Mouse (Mus musculus): ENCODE data around the gene Gm42715. TPM values are rescaled to one million over a fixed set of nuclear protein-coding genes. Genes with fewer than 3 reads are reported as not detected.
A peak's percentile ranks its signal among the peaks of the same experiment; 100 is the strongest.

Gene Gm42715
- polyA plus RNA-seq, 1 experiment from 2014 or later: 25.1 TPM

DNA sequence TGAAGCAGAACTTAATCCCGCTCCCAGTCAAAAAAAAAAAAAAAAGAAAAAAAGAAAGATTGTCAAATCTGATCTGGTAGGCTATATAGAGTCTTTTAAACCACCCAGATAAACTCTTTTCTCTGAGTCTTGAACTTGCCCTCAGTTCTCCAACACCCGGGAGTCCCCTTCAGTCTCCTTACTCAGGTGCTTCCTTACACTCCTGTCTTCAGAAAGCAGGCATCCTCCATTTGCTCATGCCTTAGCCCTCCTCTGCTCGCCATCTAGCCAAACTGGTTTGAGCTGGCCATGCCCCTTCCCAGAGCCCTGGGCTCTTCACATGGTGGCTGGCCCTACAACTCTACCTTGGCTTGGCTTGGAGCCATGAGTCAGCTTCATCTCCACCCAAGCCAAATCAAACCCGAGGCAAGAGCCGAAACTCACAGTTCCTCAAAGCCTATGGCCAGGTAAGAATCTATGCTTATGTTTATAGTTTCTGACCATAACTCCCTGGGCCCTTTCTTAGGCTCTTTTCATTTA lies 42.0 kb downstream of the Gm42715 start, which contains the start of gene Tmem265:
Gene Tmem265 (plus strand): TSS at position 51 of the 519 bp plus-strand sequence.
- WGBS: 87% methylated on average over 5 of the region's 5 CpGs

GRCm38 (mm10) chr7:127564381-127565150 lies 45.2 kb downstream of the Gm42715 start:
- Histone ChIP-seq H3K9me3 (ENCODE audit: control insufficient read depth, low read length) (no peaks in the 10 kb centered on the region), H3K36me3 (ENCODE audit: control insufficient read depth, insufficient read depth, low read length) (peaks cover 64% of the 10 kb centered on the region), H3K4me2 (replicated peaks; ENCODE audit: low read depth, low read length) (no peak overlapping the region), H3K4me3 (ENCODE audit: low read length) (no peak overlapping the region), H3K4me1 (ENCODE audit: control insufficient read depth, insufficient read depth, low read length) (no peaks in the 10 kb centered on the region; the same call in 1 of the 2 replicates), H3K27ac (ENCODE audit: low read depth, low read length) (no peak overlapping the region), H3K27me3 (ENCODE audit: control insufficient read depth, insufficient read depth, low read length) (no peaks in the 10 kb centered on the region), H3K9ac (ENCODE audit: low read depth, low read length) (no peak overlapping the region)
- 57% methylated on average over 6 of the region's 6 CpGs for WGBS
- 0 out of 2 replicates have a peak, but pooled peaks have one; percentile 61 for ATAC-seq (ENCODE audit: low FRiP score, low TSS enrichment)

More for the DNA sequence above, 42.0 kb downstream of the Gm42715 start, which contains the start of gene Tmem265:
- no peaks in the 10 kb centered on the region for H3K27me3 ChIP-seq (ENCODE audit: control insufficient read depth, insufficient read depth, low read length)
- ATAC-seq (ENCODE audit: low FRiP score, low TSS enrichment): no peak; the same call in 1 of the 2 replicates
- no peak within 1 kb of the TSS for H3K27ac ChIP-seq (ENCODE audit: low read depth, low read length)
- H3K4me3 ChIP-seq (ENCODE audit: low read length): no peak within 1 kb of the TSS
- peaks cover 72% of the 10 kb centered on the region for H3K36me3 ChIP-seq (ENCODE audit: control insufficient read depth, insufficient read depth, low read length)
- H3K4me1 ChIP-seq (ENCODE audit: control insufficient read depth, insufficient read depth, low read length): no peaks in the 10 kb centered on the region; the same call in 1 of the 2 replicates
- no peak within 1 kb of the TSS for H3K9ac ChIP-seq (ENCODE audit: low read depth, low read length)
- H3K4me2 ChIP-seq (replicated peaks; ENCODE audit: low read depth, low read length): no peak within 1 kb of the TSS
- no peaks in the 10 kb centered on the region for H3K9me3 ChIP-seq (ENCODE audit: control insufficient read depth, low read length)

GRCm38 (mm10) chr7:127572895-127573471 lies 53.6 kb downstream of the Gm42715 start, which contains the start of gene Phkg2:
Gene Phkg2, plus strand, starts transcription at chr7:127573340.
- peak within 1 kb of the TSS; percentile 85 for H3K4me3 ChIP-seq (ENCODE audit: low read length)
- peaks cover 25% of the 10 kb centered on the region for H3K36me3 ChIP-seq (ENCODE audit: control insufficient read depth, insufficient read depth, low read length)
- H3K27me3 ChIP-seq (ENCODE audit: control insufficient read depth, insufficient read depth, low read length): no peaks in the 10 kb centered on the region
- under 1% methylated on average over 17 of the region's 17 CpGs for WGBS
- peak within 1 kb of the TSS; percentile 65 for H3K4me2 ChIP-seq (replicated peaks; ENCODE audit: low read depth, low read length)
- H3K27ac ChIP-seq (ENCODE audit: low read depth, low read length): peak within 1 kb of the TSS; percentile 78
- H3K9me3 ChIP-seq (ENCODE audit: control insufficient read depth, low read length): no peaks in the 10 kb centered on the region
- peak; percentile 98 for ATAC-seq (ENCODE audit: low FRiP score, low TSS enrichment)
- peaks cover 12% of the 10 kb centered on the region; the same call in 1 of the 2 replicates for H3K4me1 ChIP-seq (ENCODE audit: control insufficient read depth, insufficient read depth, low read length)
- peak within 1 kb of the TSS; percentile 68 for H3K9ac ChIP-seq (ENCODE audit: low read depth, low read length)

DNA sequence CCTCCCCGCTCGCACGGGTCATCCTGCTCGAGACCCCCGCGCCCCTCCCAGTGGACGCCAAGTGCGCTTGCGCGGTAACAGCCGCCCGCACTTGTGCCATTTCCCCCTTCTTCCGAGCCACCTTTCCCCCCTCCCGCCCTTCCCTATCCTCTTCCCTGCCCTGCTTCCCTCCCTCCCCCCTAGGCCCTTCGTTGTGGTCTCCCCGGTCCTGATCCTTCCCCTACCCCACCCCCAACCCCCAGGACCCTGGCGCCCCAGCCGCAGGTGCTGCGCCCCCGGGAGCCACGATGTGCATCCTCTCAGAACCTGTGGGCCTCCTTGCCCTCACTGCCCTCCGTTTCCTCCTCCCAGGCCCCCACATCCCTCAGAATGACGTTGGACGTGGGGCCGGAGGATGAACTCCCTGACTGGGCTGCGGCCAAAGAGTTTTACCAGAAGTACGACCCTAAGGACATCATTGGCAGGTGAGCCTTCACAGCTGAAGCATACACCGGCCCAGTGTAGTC lies 54.2 kb downstream of the Gm42715 start:
- Histone ChIP-seq H3K4me1 (ENCODE audit: control insufficient read depth, insufficient read depth, low read length) (peaks cover 12% of the 10 kb centered on the region; the same call in 1 of the 2 replicates), H3K4me2 (replicated peaks; ENCODE audit: low read depth, low read length) (peak overlapping the region; percentile 65), H3K4me3 (ENCODE audit: low read length) (peak overlapping the region; percentile 85), H3K27me3 (ENCODE audit: control insufficient read depth, insufficient read depth, low read length) (no peaks in the 10 kb centered on the region), H3K9me3 (ENCODE audit: control insufficient read depth, low read length) (no peaks in the 10 kb centered on the region), H3K36me3 (ENCODE audit: control insufficient read depth, insufficient read depth, low read length) (peaks cover 27% of the 10 kb centered on the region), H3K9ac (ENCODE audit: low read depth, low read length) (peak overlapping the region; percentile 68), H3K27ac (ENCODE audit: low read depth, low read length) (peak overlapping the region; percentile 20; the same call in 1 of the 2 replicates)
- no peak; the same call in 1 of the 2 replicates for ATAC-seq (ENCODE audit: low FRiP score, low TSS enrichment)
- WGBS: 0% methylated on average over 19 of the region's 28 CpGs

GRCm38 (mm10) chr7:127574115-127574514 lies 54.7 kb downstream of the Gm42715 start:
- ATAC-seq (ENCODE audit: low FRiP score, low TSS enrichment): no peak
- H3K36me3 ChIP-seq (ENCODE audit: control insufficient read depth, insufficient read depth, low read length): peaks cover 26% of the 10 kb centered on the region
- peaks cover 12% of the 10 kb centered on the region; the same call in 1 of the 2 replicates for H3K4me1 ChIP-seq (ENCODE audit: control insufficient read depth, insufficient read depth, low read length)
- 17% methylated on average over 7 of the region's 7 CpGs for WGBS
- H3K4me3 ChIP-seq (ENCODE audit: low read length): peak overlapping the region; percentile 85
- H3K27me3 ChIP-seq (ENCODE audit: control insufficient read depth, insufficient read depth, low read length): no peaks in the 10 kb centered on the region
- H3K27ac ChIP-seq (ENCODE audit: low read depth, low read length): no peak overlapping the region; the same call in 1 of the 2 replicates
- H3K9me3 ChIP-seq (ENCODE audit: control insufficient read depth, low read length): no peaks in the 10 kb centered on the region
- peak overlapping the region; percentile 65 for H3K4me2 ChIP-seq (replicated peaks; ENCODE audit: low read depth, low read length)
- peak overlapping the region; percentile 68 for H3K9ac ChIP-seq (ENCODE audit: low read depth, low read length)

DNA sequence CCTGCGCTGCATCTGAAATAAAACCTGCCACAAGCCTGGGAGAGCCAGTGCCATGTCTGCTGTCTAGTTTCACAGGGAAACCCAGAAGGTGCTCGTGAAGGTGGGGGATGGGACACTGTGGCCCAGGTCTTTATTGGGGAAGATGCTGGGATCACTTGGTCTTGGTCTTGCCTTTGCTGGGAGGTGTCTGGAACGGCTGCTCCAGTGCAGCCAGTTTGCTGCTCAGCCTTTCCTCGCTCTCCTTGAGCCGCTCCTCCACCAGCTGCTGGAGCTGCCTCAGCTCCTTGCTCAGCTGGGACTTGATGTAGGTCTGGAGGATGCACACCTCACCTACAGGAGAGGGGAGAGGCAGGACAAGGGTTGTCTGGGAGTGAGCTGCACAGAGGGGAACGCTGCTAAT lies 63.9 kb downstream of the Gm42715 start:
- no peak for ATAC-seq (ENCODE audit: low FRiP score, low TSS enrichment)

DNA sequence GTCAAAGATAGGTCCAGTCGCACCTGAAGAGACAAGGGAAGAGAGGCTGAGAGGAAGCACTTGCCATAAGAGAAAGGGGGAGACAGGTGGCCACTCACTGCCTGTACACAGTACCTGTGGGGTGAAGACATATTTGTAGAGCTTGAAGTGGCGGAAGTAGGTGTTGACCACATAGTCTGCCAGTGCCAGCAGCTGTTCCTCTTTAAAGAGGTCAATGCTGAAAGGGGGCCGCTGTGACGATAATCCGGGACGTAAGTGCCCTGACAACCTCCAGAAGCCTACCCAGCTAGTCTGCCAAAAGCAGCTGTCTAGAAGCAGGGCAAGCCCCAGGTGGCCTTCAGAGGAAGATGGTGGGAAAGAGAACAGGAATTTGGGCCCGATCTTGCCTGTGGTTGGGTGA lies 65.6 kb downstream of the Gm42715 start:
- Histone ChIP-seq H3K27ac (ENCODE audit: low read depth, low read length) (no peak overlapping the region), H3K4me3 (ENCODE audit: low read length) (no peak overlapping the region), H3K27me3 (ENCODE audit: control insufficient read depth, insufficient read depth, low read length) (no peaks in the 10 kb centered on the region), H3K36me3 (ENCODE audit: control insufficient read depth, insufficient read depth, low read length) (peaks cover 43% of the 10 kb centered on the region), H3K4me2 (replicated peaks; ENCODE audit: low read depth, low read length) (no peak overlapping the region), H3K9me3 (ENCODE audit: control insufficient read depth, low read length) (no peaks in the 10 kb centered on the region), H3K9ac (ENCODE audit: low read depth, low read length) (no peak overlapping the region), H3K4me1 (ENCODE audit: control insufficient read depth, insufficient read depth, low read length) (peaks cover 15% of the 10 kb centered on the region)
- 78% methylated on average over 7 of the region's 7 CpGs for WGBS
- ATAC-seq (ENCODE audit: low FRiP score, low TSS enrichment): no peak

More for the DNA sequence above, 63.9 kb downstream of the Gm42715 start:
- no peak overlapping the region for H3K4me2 ChIP-seq (replicated peaks; ENCODE audit: low read depth, low read length)
- peaks cover 8% of the 10 kb centered on the region for H3K4me1 ChIP-seq (ENCODE audit: control insufficient read depth, insufficient read depth, low read length)
- H3K27ac ChIP-seq (ENCODE audit: low read depth, low read length): no peak overlapping the region
- no peak overlapping the region for H3K4me3 ChIP-seq (ENCODE audit: low read length)
- 96% methylated on average over 6 of the region's 6 CpGs for WGBS
- H3K9me3 ChIP-seq (ENCODE audit: control insufficient read depth, low read length): no peaks in the 10 kb centered on the region
- H3K36me3 ChIP-seq (ENCODE audit: control insufficient read depth, insufficient read depth, low read length): peaks cover 53% of the 10 kb centered on the region
- H3K9ac ChIP-seq (ENCODE audit: low read depth, low read length): no peak overlapping the region
- H3K27me3 ChIP-seq (ENCODE audit: control insufficient read depth, insufficient read depth, low read length): no peaks in the 10 kb centered on the region

- ATAC-seq (ENCODE audit: low FRiP score, low TSS enrichment): no peak
- no peak overlapping the region for H3K4me2 ChIP-seq (replicated peaks; ENCODE audit: low read depth, low read length)
- no peak overlapping the region for H3K9ac ChIP-seq (ENCODE audit: low read depth, low read length)
- H3K36me3 ChIP-seq (ENCODE audit: control insufficient read depth, insufficient read depth, low read length): peaks cover 45% of the 10 kb centered on the region
- H3K4me1 ChIP-seq (ENCODE audit: control insufficient read depth, insufficient read depth, low read length): peaks cover 15% of the 10 kb centered on the region
- WGBS: 92% methylated on average over 6 of the region's 6 CpGs
- no peak overlapping the region for H3K4me3 ChIP-seq (ENCODE audit: low read length)
- no peaks in the 10 kb centered on the region for H3K27me3 ChIP-seq (ENCODE audit: control insufficient read depth, insufficient read depth, low read length)
- no peaks in the 10 kb centered on the region for H3K9me3 ChIP-seq (ENCODE audit: control insufficient read depth, low read length)
- H3K27ac ChIP-seq (ENCODE audit: low read depth, low read length): no peak overlapping the region
These were observed 66.8 kb downstream of the Gm42715 start for GRCm38 (mm10) chr7:127586149-127586548.
